Mouse (Mus musculus) layer of hippocampus, adult 9-11 months (tissue): ENCODE measurements at regions not wholly inside any gene's neighbourhood (a gene's known extent, or its start where the extent isn't known, plus 50 kb on each side); places are given as distances from the start of the nearest gene placed in this dataset.
A peak's percentile ranks its signal among the peaks of the same experiment; 100 is the strongest.

Experiments used
- DNase-seq: peaks from one replicate; pipeline ENCODE4 v3.0.0; 2022

GRCm38 (mm10) chr11:56925368-56925896, 85.8 kb upstream of the Gria1 start:
- DNase-seq, result peak; percentile 14

DNA sequence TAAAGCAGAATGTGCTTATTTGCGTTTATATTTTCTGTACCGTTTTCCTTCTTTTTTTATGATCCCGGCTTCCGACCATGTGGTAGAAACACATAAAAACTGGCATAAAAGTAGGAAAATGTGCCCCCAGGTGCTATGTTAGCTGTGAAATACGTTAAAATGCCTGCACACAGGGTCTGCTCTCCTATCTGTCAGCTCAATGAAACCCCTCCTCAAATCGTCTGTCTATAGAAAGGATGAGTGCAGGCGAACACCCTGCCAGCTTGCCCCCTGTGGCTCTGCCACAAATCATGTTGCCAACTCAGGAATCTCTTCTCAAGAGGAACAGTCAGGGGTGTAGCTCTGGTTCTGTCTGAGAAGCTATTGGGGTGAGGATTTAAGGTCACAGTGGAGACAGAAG, 78.4 kb upstream of the Gria1 start:
- no peak for DNase-seq

DNA sequence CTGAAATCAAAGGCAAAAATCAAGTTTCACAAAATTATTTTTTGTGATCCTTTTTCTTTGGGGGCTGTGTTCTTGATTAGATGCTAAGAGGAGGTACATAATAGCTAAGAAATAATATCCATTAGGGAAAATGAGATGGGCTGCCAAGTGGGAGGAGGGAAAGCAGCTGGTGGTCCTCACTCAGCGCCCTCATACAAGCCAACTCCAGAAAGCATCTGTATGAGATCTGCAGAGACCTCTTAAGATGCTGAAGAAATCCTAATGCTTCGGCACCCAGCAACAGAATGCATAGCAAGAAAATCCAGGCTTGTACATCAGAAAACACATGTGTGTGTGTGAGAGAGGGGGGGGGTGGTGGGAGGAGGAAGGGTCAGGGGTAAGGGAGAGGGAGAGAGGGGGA, 58.8 kb upstream of the Gria1 start:
- DNase-seq, result no peak

DNA sequence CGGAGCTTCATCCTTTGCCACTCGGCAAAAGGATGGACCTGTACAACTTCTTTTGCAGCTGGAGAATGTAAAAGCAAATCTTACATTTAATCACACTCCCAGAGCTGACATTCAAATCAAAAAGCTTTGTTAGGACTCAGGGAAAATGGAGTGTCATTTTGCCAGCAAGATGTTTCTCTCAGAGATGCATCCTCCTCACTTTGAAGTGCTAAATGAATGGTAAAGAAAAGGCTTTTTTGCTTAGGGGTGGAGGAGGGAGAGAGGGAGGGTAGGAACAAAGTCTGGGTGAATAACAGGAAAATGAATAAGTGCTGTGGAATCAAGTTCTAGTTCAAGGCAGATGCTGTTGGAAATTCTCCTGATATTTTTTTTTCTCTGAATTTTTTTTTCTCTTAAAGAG, 53.4 kb upstream of the Gria1 start:
- DNase-seq, result no peak
